Mouse (Mus musculus): ENCODE measurements around the gene Asna1. TPM values are rescaled to one million over a fixed set of nuclear protein-coding genes. Genes with fewer than 3 reads are reported as not detected.

Gene Asna1
- polyA plus RNA-seq, 1 experiment from 2014 or later = 129 TPM

- WGBS = 1% methylated on average over 59 of the region's 61 CpGs
- Histone ChIP-seq H3K9me3 (ENCODE audit: control insufficient read depth, low read length) (no peaks in the 10 kb centered on the region), H3K9ac (ENCODE audit: low read length) (peak overlapping the region; percentile 36), H3K4me3 (ENCODE audit: low read depth, low read length) (peak overlapping the region; percentile 33), H3K36me3 (ENCODE audit: control insufficient read depth, insufficient read depth, low read length) (0 out of 2 replicates have a peak, but pooled peaks cover 3% of the 10 kb centered on the region), H3K27ac (ENCODE audit: low read depth, low read length) (no peak overlapping the region), H3K4me1 (ENCODE audit: control insufficient read depth, insufficient read depth, low read length) (peaks cover 43% of the 10 kb centered on the region), H3K4me2 (peak overlapping the region; percentile 68), H3K27me3 (ENCODE audit: control insufficient read depth, insufficient read depth, low read length) (peaks cover 36% of the 10 kb centered on the region)
- ATAC-seq (ENCODE audit: low FRiP score) (peak; percentile 89), DNase-seq (ENCODE audit: low spot score, missing footprints) (peak; percentile 99)
These were observed 48.9 kb downstream of the Asna1 start for GRCm38 (mm10) chr8:84976031-84976762.

- no peaks in the 10 kb centered on the region for H3K9me3 ChIP-seq (ENCODE audit: control insufficient read depth, low read length)
- H3K4me1 ChIP-seq (ENCODE audit: control insufficient read depth, insufficient read depth, low read length) = peaks cover 48% of the 10 kb centered on the region
- no peak for ATAC-seq (ENCODE audit: low FRiP score)
- peaks cover 35% of the 10 kb centered on the region for H3K27me3 ChIP-seq (ENCODE audit: control insufficient read depth, insufficient read depth, low read length)
- 34% methylated on average over 7 of the region's 7 CpGs for WGBS
- H3K9ac ChIP-seq (ENCODE audit: low read length) = no peak overlapping the region
- peak; percentile 93 for DNase-seq (ENCODE audit: low spot score, missing footprints)
- H3K4me2 ChIP-seq = no peak overlapping the region; the same call in 1 of the 2 replicates
- no peak overlapping the region for H3K27ac ChIP-seq (ENCODE audit: low read depth, low read length)
- 0 out of 2 replicates have a peak, but pooled peaks cover 3% of the 10 kb centered on the region for H3K36me3 ChIP-seq (ENCODE audit: control insufficient read depth, insufficient read depth, low read length)
- H3K4me3 ChIP-seq (ENCODE audit: low read depth, low read length) = no peak overlapping the region
These were observed 49.6 kb downstream of the Asna1 start for GRCm38 (mm10) chr8:84975434-84975833.

- no peak for ATAC-seq (ENCODE audit: low FRiP score)
- peaks cover 30% of the 10 kb centered on the region for H3K27me3 ChIP-seq (ENCODE audit: control insufficient read depth, insufficient read depth, low read length)
- H3K9ac ChIP-seq (ENCODE audit: low read length) = no peak overlapping the region
- 0 out of 2 replicates have a peak, but pooled peaks cover 3% of the 10 kb centered on the region for H3K36me3 ChIP-seq (ENCODE audit: control insufficient read depth, insufficient read depth, low read length)
- H3K4me3 ChIP-seq (ENCODE audit: low read depth, low read length) = no peak overlapping the region
- 81% methylated on average over 8 of the region's 8 CpGs for WGBS
- H3K4me1 ChIP-seq (ENCODE audit: control insufficient read depth, insufficient read depth, low read length) = peaks cover 45% of the 10 kb centered on the region
- H3K9me3 ChIP-seq (ENCODE audit: control insufficient read depth, low read length) = no peaks in the 10 kb centered on the region
- H3K27ac ChIP-seq (ENCODE audit: low read depth, low read length) = no peak overlapping the region
- DNase-seq (ENCODE audit: low spot score, missing footprints) = no peak
- H3K4me2 ChIP-seq = no peak overlapping the region
These were observed 50.4 kb downstream of the Asna1 start for GRCm38 (mm10) chr8:84974543-84975142.

GRCm38 (mm10) chr8:84973803-84974542 is 51.1 kb downstream of the Asna1 start:
- Histone ChIP-seq H3K4me1 (ENCODE audit: control insufficient read depth, insufficient read depth, low read length) (peaks cover 41% of the 10 kb centered on the region), H3K9ac (ENCODE audit: low read length) (no peak overlapping the region), H3K27me3 (ENCODE audit: control insufficient read depth, insufficient read depth, low read length) (peaks cover 24% of the 10 kb centered on the region), H3K9me3 (ENCODE audit: control insufficient read depth, low read length) (no peaks in the 10 kb centered on the region), H3K4me3 (ENCODE audit: low read depth, low read length) (no peak overlapping the region), H3K27ac (ENCODE audit: low read depth, low read length) (no peak overlapping the region), H3K36me3 (ENCODE audit: control insufficient read depth, insufficient read depth, low read length) (0 out of 2 replicates have a peak, but pooled peaks cover 3% of the 10 kb centered on the region), H3K4me2 (no peak overlapping the region)
- 61% methylated on average over 4 of the region's 4 CpGs for WGBS
- DNase-seq (ENCODE audit: low spot score, missing footprints) (peak; percentile 89), ATAC-seq (ENCODE audit: low FRiP score) (no peak)

- H3K4me3 ChIP-seq (ENCODE audit: low read depth, low read length) = no peak overlapping the region
- H3K9me3 ChIP-seq (ENCODE audit: control insufficient read depth, low read length) = no peaks in the 10 kb centered on the region
- H3K36me3 ChIP-seq (ENCODE audit: control insufficient read depth, insufficient read depth, low read length) = 0 out of 2 replicates have a peak, but pooled peaks cover 3% of the 10 kb centered on the region
- ATAC-seq (ENCODE audit: low FRiP score) (no peak), DNase-seq (ENCODE audit: low spot score, missing footprints) (no peak)
- peaks cover 15% of the 10 kb centered on the region for H3K27me3 ChIP-seq (ENCODE audit: control insufficient read depth, insufficient read depth, low read length)
- no peak overlapping the region for H3K27ac ChIP-seq (ENCODE audit: low read depth, low read length)
- H3K4me2 ChIP-seq = no peak overlapping the region
- WGBS = 83% methylated on average over 1 of the region's 1 CpGs
- peaks cover 38% of the 10 kb centered on the region for H3K4me1 ChIP-seq (ENCODE audit: control insufficient read depth, insufficient read depth, low read length)
- H3K9ac ChIP-seq (ENCODE audit: low read length) = no peak overlapping the region
These were observed 52.0 kb downstream of the Asna1 start for GRCm38 (mm10) chr8:84973079-84973478.

GRCm38 (mm10) chr8:84970913-84971312 is 54.2 kb downstream of the Asna1 start:
- H3K9me3 ChIP-seq (ENCODE audit: control insufficient read depth, low read length) = no peaks in the 10 kb centered on the region
- DNase-seq (ENCODE audit: low spot score, missing footprints) (no peak), ATAC-seq (ENCODE audit: low FRiP score) (no peak)
- no peaks in the 10 kb centered on the region for H3K27me3 ChIP-seq (ENCODE audit: control insufficient read depth, insufficient read depth, low read length)
- H3K36me3 ChIP-seq (ENCODE audit: control insufficient read depth, insufficient read depth, low read length) = 0 out of 2 replicates have a peak, but pooled peaks cover 3% of the 10 kb centered on the region
- peak overlapping the region; percentile 71 for H3K4me3 ChIP-seq (ENCODE audit: low read depth, low read length)
- peaks cover 18% of the 10 kb centered on the region for H3K4me1 ChIP-seq (ENCODE audit: control insufficient read depth, insufficient read depth, low read length)
- peak overlapping the region; percentile 85 for H3K4me2 ChIP-seq
- peak overlapping the region; percentile 99 for H3K9ac ChIP-seq (ENCODE audit: low read length)
- 72% methylated on average over 5 of the region's 5 CpGs for WGBS
- no peak overlapping the region for H3K27ac ChIP-seq (ENCODE audit: low read depth, low read length)

- Histone ChIP-seq H3K9me3 (ENCODE audit: control insufficient read depth, low read length) (no peaks in the 10 kb centered on the region), H3K4me3 (ENCODE audit: low read depth, low read length) (peak overlapping the region; percentile 71), H3K9ac (ENCODE audit: low read length) (peak overlapping the region; percentile 99), H3K36me3 (ENCODE audit: control insufficient read depth, insufficient read depth, low read length) (0 out of 2 replicates have a peak, but pooled peaks cover 3% of the 10 kb centered on the region), H3K27me3 (ENCODE audit: control insufficient read depth, insufficient read depth, low read length) (no peaks in the 10 kb centered on the region), H3K4me1 (ENCODE audit: control insufficient read depth, insufficient read depth, low read length) (peaks cover 20% of the 10 kb centered on the region), H3K4me2 (peak overlapping the region; percentile 85), H3K27ac (ENCODE audit: low read depth, low read length) (peak overlapping the region; percentile 57)
- ATAC-seq (ENCODE audit: low FRiP score) (no peak), DNase-seq (ENCODE audit: low spot score, missing footprints) (no peak)
- 11% methylated on average over 21 of the region's 21 CpGs for WGBS
These were observed 54.8 kb downstream of the Asna1 start for GRCm38 (mm10) chr8:84970135-84970790.

- peak within 1 kb of the TSS; percentile 57 for H3K27ac ChIP-seq (ENCODE audit: low read depth, low read length)
- ATAC-seq (ENCODE audit: low FRiP score) (peak; percentile 75), DNase-seq (ENCODE audit: low spot score, missing footprints) (peak; percentile 99)
- peaks cover 24% of the 10 kb centered on the region for H3K4me1 ChIP-seq (ENCODE audit: control insufficient read depth, insufficient read depth, low read length)
- no peaks in the 10 kb centered on the region for H3K9me3 ChIP-seq (ENCODE audit: control insufficient read depth, low read length)
- under 1% methylated on average over 56 of the region's 56 CpGs for WGBS
- H3K27me3 ChIP-seq (ENCODE audit: control insufficient read depth, insufficient read depth, low read length) = no peaks in the 10 kb centered on the region
- 0 out of 2 replicates have a peak, but pooled peaks cover 3% of the 10 kb centered on the region for H3K36me3 ChIP-seq (ENCODE audit: control insufficient read depth, insufficient read depth, low read length)
- peak within 1 kb of the TSS; percentile 71 for H3K4me3 ChIP-seq (ENCODE audit: low read depth, low read length)
- peak within 1 kb of the TSS; percentile 85 for H3K4me2 ChIP-seq
- peak within 1 kb of the TSS; percentile 99 for H3K9ac ChIP-seq (ENCODE audit: low read length)
These were observed 55.6 kb downstream of the Asna1 start, which contains the start of the genes Gm49661, Prdx2 and Rnaseh2a for GRCm38 (mm10) chr8:84969241-84970134. Gene Gm49661, minus strand, starts transcription at chr8:84969433. Gene Prdx2, plus strand, starts transcription at chr8:84969587. Gene Rnaseh2a, minus strand, starts transcription at chr8:84969767.

Data from midbrain, embryonic 11.5 days (tissue).